Mouse (Mus musculus) urinary bladder, postnatal 36 days (tissue): ENCODE measurements around the gene Prickle2.
A peak's percentile ranks its signal among the peaks of the same experiment; 100 is the strongest.

ENCODE experiments used
- DNase-seq, 2 experiments: peaks; one replicate each; pipeline ENCODE4 v3.0.0; 2022; ENCODE audit warnings: low spot score in 2 of 2, mixed read lengths in 1 of 2

The Prickle2 gene

DNA sequence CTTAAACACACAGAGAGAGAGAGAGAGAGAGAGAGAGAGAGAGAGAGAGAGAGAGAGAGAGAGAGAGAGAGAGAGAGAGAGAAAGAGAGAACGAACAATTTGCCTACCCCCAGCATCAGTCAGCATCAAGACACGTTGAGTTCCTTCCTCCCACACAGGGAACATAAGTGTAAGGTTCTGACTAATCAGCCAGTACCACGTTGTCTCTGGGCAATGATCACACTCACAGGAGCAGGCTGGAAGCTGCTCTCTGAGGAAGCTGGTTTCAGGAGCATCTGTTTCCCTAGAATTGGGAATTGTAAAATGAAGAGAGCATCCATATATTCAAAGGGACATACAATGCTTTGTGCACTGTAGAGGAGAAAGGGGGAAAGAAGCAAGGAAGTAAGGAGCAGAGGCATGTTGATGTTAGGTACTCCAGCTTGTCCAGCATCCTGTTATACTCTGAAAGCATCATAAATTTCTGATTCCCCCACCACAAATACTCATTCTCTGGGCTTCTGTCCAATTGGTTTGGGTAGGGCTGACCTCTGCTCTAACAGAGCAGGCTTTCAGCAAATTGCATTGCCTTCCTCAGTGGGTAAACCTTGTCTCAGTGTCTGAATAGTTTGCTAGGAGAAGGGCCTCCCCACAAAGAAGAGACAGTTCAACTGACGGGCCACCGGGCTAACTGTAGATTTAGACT, 116.4 kb downstream of the Prickle2 start:
- DNase-seq, result no peak

DNA sequence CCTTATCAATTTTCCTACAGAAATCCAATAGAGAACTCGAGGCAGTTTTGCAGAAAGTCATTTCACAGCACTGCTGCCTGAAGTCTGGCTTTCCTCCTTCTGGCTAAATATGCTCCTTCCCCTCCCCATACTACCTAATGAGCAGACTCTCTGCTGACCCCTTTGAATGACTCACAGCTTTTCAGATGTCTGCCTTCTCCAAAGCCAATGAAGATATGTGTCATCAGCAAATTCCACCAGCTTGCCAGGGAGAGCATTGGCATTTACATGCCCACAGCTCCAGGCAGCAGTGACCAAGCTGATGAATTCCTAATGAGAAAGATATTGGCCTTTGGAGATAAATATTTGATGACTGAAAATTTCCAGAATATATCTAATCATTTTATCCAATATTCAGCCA, 121.9 kb downstream of the Prickle2 start:
- no peak for DNase-seq

GRCm38 (mm10) chr6:92575227-92575626, 130.7 kb downstream of the Prickle2 start:
- no peak for DNase-seq

- no peak for DNase-seq
Measured at GRCm38 (mm10) chr6:92572139-92572538, 133.8 kb downstream of the Prickle2 start.

- no peak for DNase-seq
Measured at GRCm38 (mm10) chr6:92570090-92570489, 135.9 kb downstream of the Prickle2 start.

DNA sequence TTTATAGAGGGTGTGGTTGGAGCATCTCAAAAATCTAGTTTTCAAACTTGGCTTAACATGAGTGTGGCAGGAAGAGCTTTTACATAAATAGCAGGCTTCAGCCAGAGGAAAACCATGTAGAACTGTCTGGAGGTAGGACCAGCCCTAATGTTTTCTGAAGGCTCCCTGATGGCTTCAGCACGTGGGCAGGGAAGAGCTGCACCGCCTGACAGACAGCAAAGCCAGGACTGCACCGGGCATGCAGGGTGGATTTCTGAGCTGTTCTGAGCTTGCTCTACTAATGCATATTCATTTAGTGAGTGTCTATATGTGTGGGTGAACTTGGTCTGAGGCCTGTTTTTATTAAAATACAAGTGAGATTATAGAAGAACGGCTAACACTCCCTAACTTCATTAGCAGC, 136.7 kb downstream of the Prickle2 start:
- DNase-seq, result no peak

DNA sequence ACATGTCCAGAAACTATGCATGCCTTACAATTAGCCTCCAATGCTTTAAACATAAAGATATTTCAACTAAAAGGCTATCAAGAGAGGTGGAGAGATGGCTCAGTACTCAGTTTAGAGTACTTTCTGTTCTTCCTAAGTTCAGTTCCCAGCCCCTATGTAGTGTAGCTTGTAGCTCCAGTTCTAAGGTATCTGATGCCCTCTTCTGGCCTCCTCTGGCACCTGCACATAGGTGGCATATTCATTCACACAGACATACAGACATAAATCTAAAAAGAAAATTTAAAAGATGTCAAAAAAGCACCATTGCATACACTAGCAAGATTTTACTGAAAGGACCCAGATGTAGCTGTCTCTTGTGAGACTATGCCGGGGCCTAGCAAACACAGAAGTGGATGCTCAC, 146.7 kb downstream of the Prickle2 start:
- DNase-seq, result no peak

GRCm38 (mm10) chr6:92555675-92556074, 150.3 kb downstream of the Prickle2 start:
- peak in 1 of 2 experiments; percentile 20 for DNase-seq

DNA sequence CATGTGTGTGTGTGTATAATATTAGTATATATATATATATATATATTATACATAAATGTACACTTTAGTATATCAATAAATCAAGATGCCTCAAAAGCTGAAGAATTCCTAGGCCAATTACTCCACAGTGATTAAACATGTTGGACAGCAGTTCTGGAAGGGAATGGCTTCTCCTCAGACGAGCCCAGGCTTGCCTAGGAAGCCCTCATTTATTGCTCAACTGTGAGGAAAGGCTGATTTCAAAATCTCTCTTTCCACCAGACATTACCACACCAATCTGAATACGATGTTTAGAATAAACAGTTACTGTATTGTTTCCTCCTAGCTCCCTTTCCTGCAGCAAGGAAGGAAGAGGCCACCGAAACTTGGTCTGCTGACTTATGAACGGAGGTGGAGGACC, 152.9 kb downstream of the Prickle2 start:
- no peak for DNase-seq

GRCm38 (mm10) chr6:92549246-92549645, 156.7 kb downstream of the Prickle2 start:
- DNase-seq, result no peak

DNA sequence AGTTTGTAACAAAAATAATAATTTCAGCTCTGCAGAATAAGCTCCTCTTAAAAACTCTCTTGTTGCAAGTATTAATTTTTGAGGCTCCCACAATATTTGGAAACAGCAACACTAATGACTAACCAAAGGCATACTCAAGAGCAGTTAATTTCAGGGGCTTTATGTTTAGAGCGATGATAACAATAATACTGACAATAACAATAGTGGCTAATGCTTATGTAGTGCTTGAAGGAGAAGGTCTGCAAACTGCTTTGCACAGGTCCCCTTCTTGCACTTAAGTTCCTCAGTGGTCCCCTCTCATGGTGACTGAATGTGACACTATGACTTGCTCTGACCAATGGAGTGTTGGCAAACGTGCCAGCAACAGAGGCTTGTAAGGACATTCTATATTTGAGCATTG, 160.8 kb downstream of the Prickle2 start:
- DNase-seq, result no peak

GRCm38 (mm10) chr6:92543825-92544224, 162.1 kb downstream of the Prickle2 start:
- no peak for DNase-seq

GRCm38 (mm10) chr6:92542402-92543101, 163.4 kb downstream of the Prickle2 start:
- no peak for DNase-seq

GRCm38 (mm10) chr6:92534226-92535031, 171.5 kb downstream of the Prickle2 start:
- DNase-seq, result peak in 1 of 2 experiments; percentile 31

GRCm38 (mm10) chr6:92533306-92534063, 172.5 kb downstream of the Prickle2 start:
- no peak for DNase-seq

DNA sequence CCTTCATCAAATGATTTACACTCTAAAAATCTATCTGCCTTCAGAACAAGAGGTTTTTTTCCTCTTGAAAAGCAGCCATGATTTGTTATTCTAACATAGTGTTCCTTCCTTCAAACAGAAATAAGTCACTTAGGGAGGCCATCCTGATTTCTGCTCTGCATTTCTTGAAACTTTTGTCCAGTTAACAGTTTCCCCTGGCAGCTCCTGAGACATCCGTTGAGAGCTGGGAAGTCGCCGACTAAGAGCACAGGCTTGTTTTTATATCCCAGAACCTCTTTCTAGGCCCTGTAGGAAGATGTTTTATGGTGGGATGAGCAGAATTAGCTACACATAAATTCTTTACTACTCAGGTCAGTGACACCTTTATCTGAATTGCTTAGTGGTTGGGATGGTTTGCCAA, 173.1 kb downstream of the Prickle2 start:
- no peak for DNase-seq

- DNase-seq, result no peak
Measured at GRCm38 (mm10) chr6:92532331-92532730, 173.6 kb downstream of the Prickle2 start.

DNA sequence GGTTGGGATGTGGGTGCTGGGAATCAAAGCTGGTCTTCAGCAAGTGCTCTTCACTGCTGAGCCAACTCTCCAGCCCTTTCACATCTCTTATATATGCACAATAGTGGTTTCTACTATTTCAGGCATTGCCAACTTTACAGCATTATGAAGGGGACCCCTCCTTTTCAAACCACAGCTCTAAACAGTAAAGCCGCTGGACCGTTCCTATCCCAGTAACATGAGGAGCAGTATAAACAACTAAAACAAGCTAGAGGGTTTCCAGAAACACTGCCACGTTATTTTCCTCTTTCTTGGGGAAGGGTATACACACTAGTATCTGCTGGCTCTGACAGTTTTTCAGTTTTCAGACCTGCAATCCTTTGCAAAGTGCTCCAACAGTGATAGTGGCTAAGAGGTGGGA, 179.7 kb downstream of the Prickle2 start:
- no peak for DNase-seq

DNA sequence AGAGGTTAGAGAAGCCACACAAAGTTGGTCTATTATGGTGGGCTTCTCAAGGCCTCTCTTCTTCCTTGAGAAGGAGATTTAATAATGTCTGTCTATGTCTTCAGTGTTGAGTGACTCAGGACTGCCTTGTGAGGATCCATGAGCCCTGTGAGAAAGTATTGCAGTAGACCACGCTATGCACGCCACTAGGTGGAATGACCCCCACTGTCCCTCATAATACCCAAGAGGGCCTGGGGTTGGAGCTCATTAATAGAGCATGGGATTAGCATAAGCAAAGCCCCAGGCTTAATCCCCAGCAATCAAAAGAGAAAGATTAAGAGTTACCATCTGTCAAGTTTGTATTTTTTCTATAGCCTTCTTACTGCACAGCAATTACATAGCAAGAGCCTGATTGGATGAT, 180.3 kb downstream of the Prickle2 start:
- no peak for DNase-seq

- peak in 1 of 2 experiments; percentile 21 for DNase-seq
Measured at GRCm38 (mm10) chr6:92521526-92522075, 184.4 kb downstream of the Prickle2 start.

- DNase-seq, result no peak
Measured at GRCm38 (mm10) chr6:92520088-92520875, 185.7 kb downstream of the Prickle2 start.
